Mouse (Mus musculus) testis, postnatal 10 days (tissue): ENCODE data around the gene Agfg2.

ENCODE experiments used
- DNase-seq: peaks from one replicate; pipeline ENCODE4 v3.0.0; 2021; ENCODE audit warnings: low spot score

Agfg2 gene

GRCm38 (mm10) chr5:137683388-137684293 lies 885 bp downstream of the Agfg2 start:
- peak; percentile 55 for DNase-seq

GRCm38 (mm10) chr5:137682526-137682925 lies 2.0 kb downstream of the Agfg2 start:
- DNase-seq: no peak

- no peak for DNase-seq
Measured at GRCm38 (mm10) chr5:137679726-137680125, 4.8 kb downstream of the Agfg2 start.

- no peak for DNase-seq
Measured at GRCm38 (mm10) chr5:137678736-137679135, 5.8 kb downstream of the Agfg2 start.

- no peak for DNase-seq
Measured at GRCm38 (mm10) chr5:137677859-137678258, 6.7 kb downstream of the Agfg2 start.

- DNase-seq: no peak
Measured at GRCm38 (mm10) chr5:137674786-137675185, 9.7 kb downstream of the Agfg2 start.

- no peak for DNase-seq
Measured at GRCm38 (mm10) chr5:137673015-137673414, 11.5 kb downstream of the Agfg2 start.

GRCm38 (mm10) chr5:137672361-137672760 lies 12.2 kb downstream of the Agfg2 start:
- no peak for DNase-seq

GRCm38 (mm10) chr5:137671443-137672240 lies 12.9 kb downstream of the Agfg2 start:
- DNase-seq: peak; percentile 76

GRCm38 (mm10) chr5:137670240-137670639 lies 14.3 kb downstream of the Agfg2 start:
- no peak for DNase-seq

- DNase-seq: no peak
Measured at GRCm38 (mm10) chr5:137668971-137669370, 15.6 kb downstream of the Agfg2 start.

GRCm38 (mm10) chr5:137663057-137663456 lies 21.5 kb downstream of the Agfg2 start:
- no peak for DNase-seq

GRCm38 (mm10) chr5:137660064-137660688 lies 24.4 kb downstream of the Agfg2 start:
- no peak for DNase-seq

GRCm38 (mm10) chr5:137656977-137657376 lies 27.5 kb downstream of the Agfg2 start:
- DNase-seq: peak; percentile 80

- no peak for DNase-seq
Measured at GRCm38 (mm10) chr5:137654746-137655145, 29.8 kb downstream of the Agfg2 start.

- DNase-seq: no peak
Measured at GRCm38 (mm10) chr5:137653366-137653765, 31.2 kb downstream of the Agfg2 start.

GRCm38 (mm10) chr5:137652474-137652873 lies 32.1 kb downstream of the Agfg2 start:
- DNase-seq: peak; percentile 85

GRCm38 (mm10) chr5:137649669-137650571 lies 34.6 kb downstream of the Agfg2 start:
- peak; percentile 63 for DNase-seq

GRCm38 (mm10) chr5:137649251-137649650 lies 35.3 kb downstream of the Agfg2 start:
- DNase-seq: no peak

GRCm38 (mm10) chr5:137647827-137648601 lies 36.5 kb downstream of the Agfg2 start:
- no peak for DNase-seq
